Mouse (Mus musculus) lung, embryonic 14.5 days (tissue): ENCODE results near the gene Kdelr1. TPM values are rescaled to one million over a fixed set of nuclear protein-coding genes. Genes with fewer than 3 reads are reported as not detected.

Experiments used
- ATAC-seq: fragments of 200-750 bp; cut with Nextera tagmentation; 2 replicates; pipeline ENCODE4 v1.8.0; 2017; ENCODE audit warnings: mild to moderate bottlenecking, moderate TSS enrichment, moderate library complexity; ENCODE audit not compliant: insufficient read depth
- DNase-seq: peaks from one replicate; pipeline ENCODE4 v3.0.0-alpha.2; 2015
- H3K27ac ChIP-seq: fragments of 300-500 bp; sonication (generic); 2 replicates; pipeline ENCODE4 v1.5.1; 2014; ENCODE audit warnings: low read depth, mild to moderate bottlenecking, moderate library complexity
- H3K27me3 ChIP-seq: fragments of 300-500 bp; sonication (generic); 2 replicates; pipeline ENCODE4 v1.6.1; 2014; ENCODE audit warnings: low read length, control low read depth; ENCODE audit not compliant: insufficient read depth
- H3K36me3 ChIP-seq: fragments of 300-500 bp; sonication (generic); 2 replicates; pipeline ENCODE4 v1.6.1; 2014; ENCODE audit warnings: control low read depth; ENCODE audit not compliant: insufficient read depth
- H3K4me1 ChIP-seq: fragments of 300-500 bp; sonication (generic); 2 replicates; pipeline ENCODE4 v1.6.1; 2014; ENCODE audit warnings: antibody characterized with exemption, control low read depth; ENCODE audit not compliant: insufficient read depth
- H3K4me2 ChIP-seq: fragments of 300-500 bp; sonication (generic); 2 replicates; pipeline ENCODE4 v1.6.1; 2014; ENCODE audit warnings: mild to moderate bottlenecking
- H3K4me3 ChIP-seq: fragments of 300-500 bp; sonication (generic); 2 replicates; pipeline ENCODE4 v1.5.1; 2014; ENCODE audit warnings: low read depth, low read length
- H3K9ac ChIP-seq: fragments of 300-500 bp; sonication (generic); 2 replicates; pipeline ENCODE4 v1.6.1; 2014
- H3K9me3 ChIP-seq: fragments of 300-500 bp; sonication (generic); 2 replicates; pipeline ENCODE4 v1.6.1; 2016; ENCODE audit warnings: low read depth, low read length, control low read depth
- CTCF ChIP-seq: IDR thresholded peaks from 2 replicates; pipeline ENCODE4 v1.5.1; 2016; ENCODE audit warnings: antibody characterized with exemption, low read depth
- WGBS: fragments of 180-500 bp; shearing (Covaris S2); extraction: QIAGEN DNeasy Blood & Tissue Kit; methylation state at CpG from one replicate; pipeline ENCODE4 v1.1.7; 2014; 5-methylcytosine and 5-hydroxymethylcytosine counted together
- polyA plus RNA-seq: library from polyadenylated mRNA; unstranded; fragments of >200 nt; fragmentation: Nextera tagmentation; extraction: Ambion mirVana; gene quantifications from 2 replicates; pipeline ENCODE4 v1.2.1, GENCODE M21; 2014

Gene Kdelr1
- polyA plus RNA-seq, 1 experiment from 2014 or later = 108 TPM

DNA sequence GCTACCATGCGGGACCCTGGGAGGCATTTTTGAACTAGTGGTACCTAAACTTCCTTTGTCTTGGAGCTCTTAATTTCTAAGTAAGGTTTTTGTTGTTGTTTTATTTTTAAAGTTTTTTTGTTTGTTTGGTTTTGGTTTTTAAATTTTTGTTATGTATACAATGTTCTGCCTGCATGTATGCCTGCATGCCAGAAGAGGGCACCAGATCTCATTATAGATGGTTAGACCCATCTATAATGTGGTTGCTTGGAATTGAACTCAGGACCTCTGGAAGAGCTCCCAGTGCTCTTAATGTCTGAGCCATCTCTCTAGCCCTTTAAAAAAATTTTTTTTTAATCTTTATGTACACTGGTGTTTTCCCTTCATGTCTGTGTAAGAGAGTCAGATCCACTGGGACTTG, 57.1 kb downstream of the Kdelr1 start:
- Histone ChIP-seq H3K9me3 (peaks cover 4% of the 10 kb centered on the region; the same call in 1 of the 2 replicates), H3K4me1 (no peaks in the 10 kb centered on the region), H3K36me3 (no peaks in the 10 kb centered on the region), H3K9ac (no peak overlapping the region), H3K4me3 (no peak overlapping the region), H3K4me2 (no peak overlapping the region), H3K27me3 (0 out of 2 replicates have a peak, but pooled peaks cover 4% of the 10 kb centered on the region), H3K27ac (no peak overlapping the region)
- DNase-seq (no peak), ATAC-seq (no peak)
- peak; percentile 39; the same call in 1 of the 2 replicates for TF ChIP-seq CTCF
- 96% methylated on average over 1 of the region's 1 CpGs for WGBS

Other genes with a start within 250 kb of the Kdelr1 start
- 29.4 and 35.3 TPM in 2 replicates for gene Rasip1, start 245.3 kb upstream of the Kdelr1 start, polyA plus RNA-seq
- gene Mamstr, start 232.8 kb upstream of the Kdelr1 start, polyA plus RNA-seq = 8.1 and 9.2 TPM in 2 replicates
- gene Fut2, start 206.4 kb upstream of the Kdelr1 start, polyA plus RNA-seq = 0.22 and 0.75 TPM in 2 replicates
- 0.28 and 0.30 TPM in 2 replicates for gene Ntn5, start 188.8 kb upstream of the Kdelr1 start, polyA plus RNA-seq
- gene Sec1, start 178.4 kb upstream of the Kdelr1 start, polyA plus RNA-seq = 0.08 TPM in 1 of 2 replicates, not detected in the other
- gene Car11, start 172.9 kb upstream of the Kdelr1 start, polyA plus RNA-seq = 2.0 and 4.3 TPM in 2 replicates
- 2.1 TPM in 2 replicates for gene Dbp, start 167.7 kb upstream of the Kdelr1 start, polyA plus RNA-seq
- 1,245 and 1,303 TPM in 2 replicates for gene Rpl18, start 157.3 kb upstream of the Kdelr1 start, polyA plus RNA-seq
- 21.9 and 23.8 TPM in 2 replicates for gene Sphk2, start 154.8 kb upstream of the Kdelr1 start, polyA plus RNA-seq
- gene Fam83e, start 151.6 kb upstream of the Kdelr1 start, polyA plus RNA-seq = 0.92 and 1.1 TPM in 2 replicates
- not detected in 2 replicates for gene Spaca4, start 147.0 kb upstream of the Kdelr1 start, polyA plus RNA-seq
- gene Lmtk3, start 89.0 kb upstream of the Kdelr1 start, polyA plus RNA-seq = 0.76 and 1.9 TPM in 2 replicates
- gene Sult2b1, start 88.1 kb upstream of the Kdelr1 start, polyA plus RNA-seq = 5.0 and 5.9 TPM in 2 replicates
- gene Cyth2, start 58.2 kb upstream of the Kdelr1 start, polyA plus RNA-seq = 109 and 110 TPM in 2 replicates
- gene Kcnj14, start 48.0 kb upstream of the Kdelr1 start, polyA plus RNA-seq = 0.67 and 1.1 TPM in 2 replicates
- gene Grwd1, start 41.8 kb upstream of the Kdelr1 start, polyA plus RNA-seq = 85.4 and 95.3 TPM in 2 replicates
- gene Grin2d, start 5.6 kb downstream of the Kdelr1 start, polyA plus RNA-seq = 0.41 and 0.43 TPM in 2 replicates
- gene Syngr4, start 23.9 kb downstream of the Kdelr1 start, polyA plus RNA-seq = 1.0 and 1.4 TPM in 2 replicates
- 2.7 and 3.5 TPM in 2 replicates for gene Tmem143, start 24.2 kb downstream of the Kdelr1 start, polyA plus RNA-seq
- gene Emp3, start 48.6 kb downstream of the Kdelr1 start, polyA plus RNA-seq = 164 and 174 TPM in 2 replicates
- gene Ccdc114, start 51.3 kb downstream of the Kdelr1 start, polyA plus RNA-seq = 2.9 and 4.4 TPM in 2 replicates
- 0.31 and 0.78 TPM in 2 replicates for gene Abcc6, start 157.5 kb downstream of the Kdelr1 start, polyA plus RNA-seq
- gene Nomo1, start 160.9 kb downstream of the Kdelr1 start, polyA plus RNA-seq = 26.1 and 26.4 TPM in 2 replicates
- 0.11 TPM in 1 of 2 replicates, not detected in the other for gene Kcnj11, start 228.0 kb downstream of the Kdelr1 start, polyA plus RNA-seq